Mouse (Mus musculus) embryonic facial prominence, embryonic 15.5 days (tissue): ENCODE data around the gene Erbb4. TPM values are rescaled to one million over a fixed set of nuclear protein-coding genes. Genes with fewer than 3 reads are reported as not detected.

Source experiments
- ATAC-seq: fragments of 200-750 bp; cut with Nextera tagmentation; 2 replicates; pipeline ENCODE4 v1.8.0; 2017; ENCODE audit warnings: low read depth, moderate TSS enrichment; ENCODE audit not compliant: insufficient number of reproducible peaks, low FRiP score, low TSS enrichment
- H3K27ac ChIP-seq: fragments of 300-500 bp; sonication (generic); replicated peaks from 2 replicates; pipeline ENCODE4 v1.5.1; 2015; ENCODE audit warnings: mild to moderate bottlenecking, inconsistent platforms
- H3K27me3 ChIP-seq: fragments of 300-500 bp; sonication (generic); 2 replicates; pipeline ENCODE4 v1.6.1; 2015; ENCODE audit warnings: inconsistent platforms
- H3K36me3 ChIP-seq: fragments of 300-500 bp; sonication (generic); 2 replicates; pipeline ENCODE4 v1.6.1; 2015; ENCODE audit warnings: mild to moderate bottlenecking, inconsistent platforms
- H3K4me1 ChIP-seq: fragments of 300-500 bp; sonication (generic); 2 replicates; pipeline ENCODE4 v1.6.1; 2015; ENCODE audit warnings: inconsistent platforms
- H3K4me2 ChIP-seq: fragments of 300-500 bp; sonication (generic); replicated peaks from 2 replicates; pipeline ENCODE4 v1.6.1; 2015; ENCODE audit warnings: mild to moderate bottlenecking, inconsistent platforms
- H3K4me3 ChIP-seq: fragments of 300-500 bp; sonication (generic); replicated peaks from 2 replicates; pipeline ENCODE4 v1.5.1; 2015; ENCODE audit warnings: mild to moderate bottlenecking, inconsistent platforms
- H3K9ac ChIP-seq: fragments of 300-500 bp; sonication (generic); 2 replicates; pipeline ENCODE4 v1.6.1; 2015; ENCODE audit warnings: inconsistent platforms
- H3K9me3 ChIP-seq: fragments of 300-500 bp; sonication (generic); replicated peaks from 2 replicates; pipeline ENCODE4 v1.6.1; 2016; ENCODE audit warnings: inconsistent platforms
- WGBS: fragments of 180-500 bp; shearing (Covaris S2); methylation state at CpG from one replicate; pipeline ENCODE4 v1.1.7; 2015; 5-methylcytosine and 5-hydroxymethylcytosine counted together
- polyA plus RNA-seq: library from polyadenylated mRNA; unstranded; fragments of >200 nt; fragmentation: Nextera tagmentation; extraction: Ambion mirVana; gene quantifications from 2 replicates; pipeline ENCODE4 v1.2.1, GENCODE M21; 2015

The Erbb4 gene
- polyA plus RNA-seq, 1 experiment from 2014 or later: 0.77 TPM

GRCm38 (mm10) chr1:69023157-69023925, 84.5 kb downstream of the Erbb4 start:
- no peak overlapping the region for H3K9ac ChIP-seq
- H3K9me3 ChIP-seq: no peaks in the 10 kb centered on the region
- H3K27ac ChIP-seq: no peak overlapping the region
- H3K4me1 ChIP-seq: no peaks in the 10 kb centered on the region
- WGBS: 51% methylated on average over 4 of the region's 4 CpGs
- no peak for ATAC-seq
- H3K27me3 ChIP-seq: no peaks in the 10 kb centered on the region
- no peak overlapping the region for H3K4me2 ChIP-seq
- H3K4me3 ChIP-seq: no peak overlapping the region
- H3K36me3 ChIP-seq: no peaks in the 10 kb centered on the region

DNA sequence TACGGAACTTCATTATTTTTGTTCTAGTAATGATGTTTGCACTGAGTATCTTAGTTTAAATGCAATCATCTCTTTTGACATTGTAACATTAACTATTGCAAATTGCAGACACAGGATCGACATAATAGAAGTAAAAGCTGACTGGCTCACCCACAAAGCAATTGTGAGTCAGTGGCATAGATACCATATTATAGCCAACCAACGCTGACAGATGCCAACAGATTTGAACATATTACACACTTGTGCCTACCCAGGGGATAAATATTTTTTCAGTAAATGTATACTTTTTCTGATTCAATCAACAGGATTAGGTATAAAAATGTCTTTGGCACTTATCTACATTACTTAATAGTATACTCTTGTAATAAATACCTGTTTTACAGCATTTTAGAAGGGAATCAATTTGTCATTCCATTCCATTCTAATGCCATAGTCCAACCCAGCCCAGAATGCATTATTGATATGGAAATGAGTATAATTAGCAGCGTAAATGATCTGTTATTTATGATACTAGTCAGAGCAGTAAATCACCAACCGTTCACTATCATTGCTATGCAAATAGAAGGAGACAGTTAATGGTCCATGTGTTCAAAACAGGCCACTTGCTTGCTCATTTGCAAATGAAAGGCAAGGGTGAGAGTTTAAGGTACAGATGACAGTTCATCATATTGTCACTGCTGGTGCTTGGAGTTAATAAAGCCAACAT, 97.9 kb downstream of the Erbb4 start:
- Histone ChIP-seq H3K4me3 (no peak overlapping the region), H3K4me2 (no peak overlapping the region), H3K36me3 (no peaks in the 10 kb centered on the region), H3K4me1 (no peaks in the 10 kb centered on the region), H3K27ac (no peak overlapping the region), H3K9ac (no peak overlapping the region), H3K9me3 (no peaks in the 10 kb centered on the region), H3K27me3 (no peaks in the 10 kb centered on the region)
- WGBS: 80% methylated on average over 5 of the region's 5 CpGs
- no peak for ATAC-seq

DNA sequence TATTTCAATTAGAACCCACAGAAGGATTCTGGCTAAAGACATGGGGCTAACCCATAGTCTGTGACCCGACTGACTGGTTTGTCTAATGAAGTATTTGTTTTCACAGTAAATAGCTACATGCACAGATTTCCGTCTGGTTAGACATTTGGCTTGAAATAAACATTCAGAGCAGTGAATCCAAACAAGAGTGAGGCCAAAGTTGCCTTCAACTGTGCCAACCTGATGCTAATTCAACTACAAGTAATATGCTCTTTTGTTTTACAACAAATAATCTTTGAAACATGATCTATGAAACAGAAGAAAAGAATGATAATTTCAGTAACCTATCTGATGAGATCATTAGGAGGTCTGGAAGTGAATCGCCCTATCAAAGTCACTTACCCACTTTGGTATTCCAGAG, 106.5 kb downstream of the Erbb4 start:
- 63% methylated on average over 3 of the region's 3 CpGs for WGBS

DNA sequence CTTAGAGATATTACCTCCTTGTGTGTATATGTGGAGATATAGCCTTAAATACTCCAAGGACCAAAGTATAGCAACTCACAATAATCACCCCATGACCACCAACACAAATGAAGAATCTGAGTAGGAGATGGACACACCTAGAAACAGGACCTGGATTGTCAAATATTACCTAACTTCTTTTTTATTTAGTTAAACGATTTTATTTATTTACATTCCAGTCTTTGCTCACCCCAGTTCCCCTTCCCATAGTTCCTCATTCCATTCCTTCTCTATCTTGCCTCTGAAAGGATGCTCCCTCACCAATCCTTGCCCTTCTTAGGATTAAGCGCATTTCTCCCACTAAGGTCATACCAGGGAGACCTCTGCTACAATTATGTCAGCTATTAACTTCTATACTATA, 128.6 kb downstream of the Erbb4 start:
- no peaks in the 10 kb centered on the region for H3K27me3 ChIP-seq
- no peak overlapping the region for H3K27ac ChIP-seq
- H3K4me1 ChIP-seq: no peaks in the 10 kb centered on the region
- H3K9me3 ChIP-seq: no peaks in the 10 kb centered on the region
- ATAC-seq: no peak
- no peak overlapping the region for H3K4me3 ChIP-seq
- WGBS: 66% methylated on average over 2 of the region's 2 CpGs
- no peak overlapping the region for H3K9ac ChIP-seq
- H3K36me3 ChIP-seq: no peaks in the 10 kb centered on the region
- H3K4me2 ChIP-seq: no peak overlapping the region

More for the DNA sequence above, 106.5 kb downstream of the Erbb4 start:
- H3K4me1 ChIP-seq: no peaks in the 10 kb centered on the region
- H3K4me2 ChIP-seq: no peak overlapping the region
- H3K36me3 ChIP-seq: no peaks in the 10 kb centered on the region
- H3K9me3 ChIP-seq: no peaks in the 10 kb centered on the region
- H3K27me3 ChIP-seq: no peaks in the 10 kb centered on the region
- no peak overlapping the region for H3K4me3 ChIP-seq
- no peak overlapping the region for H3K27ac ChIP-seq
- ATAC-seq: no peak
- no peak overlapping the region for H3K9ac ChIP-seq

GRCm38 (mm10) chr1:68978571-68978970, 129.3 kb downstream of the Erbb4 start:
- WGBS: 83% methylated on average over 3 of the region's 3 CpGs
- H3K36me3 ChIP-seq: no peaks in the 10 kb centered on the region
- no peak overlapping the region for H3K9ac ChIP-seq
- H3K4me1 ChIP-seq: no peaks in the 10 kb centered on the region
- H3K4me2 ChIP-seq: no peak overlapping the region
- no peaks in the 10 kb centered on the region for H3K27me3 ChIP-seq
- H3K9me3 ChIP-seq: no peaks in the 10 kb centered on the region
- H3K27ac ChIP-seq: no peak overlapping the region
- H3K4me3 ChIP-seq: no peak overlapping the region
- ATAC-seq: no peak

- Histone ChIP-seq H3K9me3 (no peaks in the 10 kb centered on the region), H3K4me2 (no peak overlapping the region), H3K27me3 (no peaks in the 10 kb centered on the region), H3K4me3 (no peak overlapping the region), H3K9ac (no peak overlapping the region), H3K36me3 (no peaks in the 10 kb centered on the region), H3K27ac (no peak overlapping the region), H3K4me1 (no peaks in the 10 kb centered on the region)
- no peak for ATAC-seq
- 71% methylated on average over 5 of the region's 5 CpGs for WGBS
Observed at GRCm38 (mm10) chr1:68973355-68974127, 134.3 kb downstream of the Erbb4 start.

DNA sequence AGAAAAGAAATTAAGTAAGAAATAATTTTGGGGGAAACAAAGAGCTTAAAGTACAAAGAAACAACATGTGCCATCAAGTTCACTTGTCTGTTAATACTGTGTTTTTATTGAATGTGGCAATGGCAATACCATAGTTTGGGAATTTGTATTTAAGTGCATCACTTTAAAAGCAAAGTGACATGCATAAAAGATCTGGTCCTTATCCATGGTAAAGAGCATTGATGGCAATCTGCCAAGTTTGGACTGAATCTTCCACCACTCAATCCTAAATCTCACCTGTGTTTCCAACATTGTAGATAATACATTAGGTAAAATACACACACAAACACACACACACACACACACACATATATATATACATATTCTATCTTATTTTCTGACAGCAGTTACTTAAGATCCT, 143.7 kb downstream of the Erbb4 start:
- Histone ChIP-seq H3K4me3 (no peak overlapping the region), H3K4me1 (no peaks in the 10 kb centered on the region), H3K27me3 (no peaks in the 10 kb centered on the region), H3K9me3 (no peaks in the 10 kb centered on the region), H3K9ac (no peak overlapping the region), H3K27ac (no peak overlapping the region), H3K4me2 (no peak overlapping the region), H3K36me3 (no peaks in the 10 kb centered on the region)
- no peak for ATAC-seq

DNA sequence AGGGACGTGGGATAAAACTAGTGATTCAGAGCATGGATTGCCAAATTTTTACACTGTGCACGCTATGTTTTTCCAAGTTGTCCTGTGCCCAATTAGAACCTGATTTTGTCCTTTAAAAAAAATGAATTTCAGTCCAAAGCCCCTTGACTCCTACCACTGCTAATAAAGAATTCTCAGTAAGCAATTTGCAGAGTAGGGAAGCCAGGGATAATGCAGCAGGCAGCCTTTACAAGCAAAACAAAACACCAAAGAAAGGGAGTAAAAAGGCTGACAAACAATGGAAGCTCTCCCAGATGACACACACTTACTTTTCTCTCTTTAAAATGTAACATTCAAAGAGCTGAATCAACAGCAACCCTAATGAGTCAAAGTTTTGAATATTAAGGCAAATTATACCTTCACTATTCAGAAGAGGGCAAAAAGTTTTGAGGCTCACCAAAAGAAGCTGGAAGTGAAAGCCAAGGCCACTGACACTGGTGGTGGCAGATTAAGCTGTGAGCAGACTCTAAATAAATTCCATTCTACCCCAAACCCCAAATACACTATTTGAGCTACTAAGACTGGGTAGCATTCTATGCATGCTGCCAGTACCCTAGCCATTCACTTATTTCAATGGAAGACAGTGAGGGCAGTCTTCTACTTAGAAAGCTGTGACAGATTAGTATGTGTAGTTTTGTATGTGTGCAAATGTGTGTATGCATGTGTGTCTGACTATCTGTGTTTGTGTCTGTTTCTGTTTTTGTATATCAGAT, 146.3 kb downstream of the Erbb4 start:
- no peaks in the 10 kb centered on the region for H3K4me1 ChIP-seq
- no peak overlapping the region for H3K27ac ChIP-seq
- WGBS: 60% methylated on average over 2 of the region's 2 CpGs
- no peak overlapping the region for H3K4me2 ChIP-seq
- no peak overlapping the region for H3K4me3 ChIP-seq
- ATAC-seq: no peak
- no peak overlapping the region for H3K9ac ChIP-seq
- H3K9me3 ChIP-seq: no peaks in the 10 kb centered on the region
- no peaks in the 10 kb centered on the region for H3K36me3 ChIP-seq
- no peaks in the 10 kb centered on the region for H3K27me3 ChIP-seq

- 38% methylated on average over 4 of the region's 4 CpGs for WGBS
- no peak for ATAC-seq
Observed at GRCm38 (mm10) chr1:68956766-68957533, 150.9 kb downstream of the Erbb4 start.

DNA sequence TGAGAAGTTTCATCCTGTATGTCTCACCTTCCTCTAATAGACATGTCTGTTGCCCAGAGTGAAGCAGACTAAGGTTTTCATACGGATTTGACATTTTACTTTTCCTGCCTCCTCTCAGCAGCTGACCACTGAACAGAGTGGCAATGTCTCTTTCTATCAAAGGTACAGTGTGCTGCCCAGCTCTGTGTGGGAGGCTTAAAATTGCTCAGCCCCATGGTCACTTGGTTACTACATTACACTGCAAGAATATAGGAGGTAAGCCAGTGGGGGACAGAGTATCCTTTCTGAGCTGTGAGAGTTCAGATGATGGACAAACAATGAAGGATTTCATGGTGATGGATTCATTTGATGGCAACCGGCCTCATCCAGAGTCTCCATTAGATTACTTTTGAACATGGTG, 152.4 kb downstream of the Erbb4 start:
- Histone ChIP-seq H3K4me1 (no peaks in the 10 kb centered on the region), H3K4me3 (no peak overlapping the region), H3K27ac (no peak overlapping the region), H3K27me3 (no peaks in the 10 kb centered on the region), H3K4me2 (no peak overlapping the region), H3K9ac (no peak overlapping the region), H3K36me3 (no peaks in the 10 kb centered on the region), H3K9me3 (no peaks in the 10 kb centered on the region)
- WGBS: 63% methylated on average over 2 of the region's 2 CpGs
- ATAC-seq: no peak

More at GRCm38 (mm10) chr1:68956766-68957533, 150.9 kb downstream of the Erbb4 start:
- Histone ChIP-seq H3K4me3 (no peak overlapping the region), H3K9me3 (no peaks in the 10 kb centered on the region), H3K9ac (no peak overlapping the region), H3K27me3 (no peaks in the 10 kb centered on the region), H3K36me3 (no peaks in the 10 kb centered on the region), H3K4me2 (no peak overlapping the region), H3K27ac (no peak overlapping the region), H3K4me1 (no peaks in the 10 kb centered on the region)
